Mouse (Mus musculus) cerebellum, adult 2 months (tissue): ENCODE data around the gene Ctnna2.

ENCODE experiments used
- CTCF ChIP-seq: fragments of 200-500 bp; IDR thresholded peaks from 2 replicates; pipeline ENCODE4 v1.5.1; 2011; ENCODE audit warnings: low read depth, mild to moderate bottlenecking, control low read depth, low read length, moderate library complexity, borderline replicate concordance; ENCODE audit not compliant: insufficient read depth
- POLR2A ChIP-seq: fragments of 200-500 bp; IDR thresholded peaks from 2 replicates; pipeline ENCODE4 v1.6.1; 2011; ENCODE audit warnings: low read length, control low read depth, borderline replicate concordance; ENCODE audit not compliant: insufficient read depth

GRCm38 (mm10) chr6:77577585-77577984, 401.9 kb downstream of the Ctnna2 start:
- TF ChIP-seq CTCF = no peak
- TF ChIP-seq POLR2A = no peak
